Mouse (Mus musculus) adipocyte (in vitro differentiated cells): ENCODE results near the gene Gm7714.
"Not testable (repeated sequence)": the region's sequence is repeated elsewhere in the genome, so short reads cannot be mapped to it uniquely, and the experiment has no call there.

ENCODE experiments used
- DNase-seq: peaks from one replicate; pipeline ENCODE4 v3.0.0-alpha.2; 2016; ENCODE audit warnings: low spot score

The Gm7714 gene

GRCm38 (mm10) chr5:88268619-88269018 lies at the start of gene Gm7714:
Gm7714 (plus strand) TSS chr5:88268919.
- no peak for DNase-seq

DNA sequence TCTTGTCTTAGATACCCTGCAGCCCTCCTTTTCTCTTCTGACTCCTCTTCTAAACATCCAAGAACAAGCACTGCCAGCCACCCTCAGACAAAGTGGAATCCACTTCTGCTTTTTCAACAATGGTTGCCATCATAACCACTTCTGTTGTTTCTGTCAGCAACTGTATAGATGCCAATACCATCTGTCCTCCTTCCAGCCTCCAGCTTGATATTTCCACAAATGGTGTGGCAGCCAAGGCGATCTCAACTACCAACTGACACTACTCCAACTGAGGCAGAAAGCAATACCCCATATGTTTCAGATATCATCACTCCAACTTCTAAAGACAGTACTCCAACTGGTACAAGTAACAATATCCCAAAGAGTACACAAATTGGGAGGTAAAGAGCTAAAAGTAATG lies 12.2 kb upstream of the Gm7714 start:
- no peak for DNase-seq

DNA sequence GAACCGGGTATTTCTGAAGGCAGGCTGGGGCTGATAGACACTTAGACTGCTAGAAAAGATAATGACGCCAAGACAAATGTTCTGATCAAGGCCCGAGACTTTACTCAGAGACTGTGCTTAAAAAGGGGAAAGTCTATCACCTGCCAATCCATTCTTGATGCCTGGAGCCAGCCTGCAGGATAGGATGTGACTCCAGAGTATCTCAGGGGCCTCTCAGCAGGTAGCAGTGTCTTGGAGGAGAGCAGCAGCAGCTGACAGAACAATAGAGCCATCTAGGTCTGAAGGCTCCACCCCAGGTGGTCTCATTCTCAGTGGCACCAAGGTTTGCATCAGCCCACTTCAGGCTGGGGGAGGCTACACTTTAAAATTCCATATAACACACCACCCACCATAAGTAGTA lies 42.6 kb downstream of the Gm7714 start:
- DNase-seq: not testable (repeated sequence)

DNA sequence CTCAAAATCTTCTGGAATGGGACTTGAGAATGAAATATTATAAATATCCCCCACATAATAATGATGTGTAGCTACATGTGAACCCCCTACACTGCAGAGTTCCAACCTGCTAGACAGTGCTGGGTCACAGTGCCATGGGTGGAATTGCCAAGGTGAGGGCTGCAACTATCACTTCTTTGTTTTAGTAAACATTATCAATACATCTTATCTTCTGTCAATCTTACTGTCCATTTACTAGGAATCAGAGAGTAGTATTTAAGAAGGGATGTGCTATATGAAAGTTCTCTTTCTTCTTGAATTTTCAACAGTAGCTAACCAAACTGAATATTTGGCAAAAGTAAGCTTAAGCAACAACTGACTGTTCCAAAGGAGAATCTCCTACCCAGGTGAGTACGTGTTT lies 48.3 kb downstream of the Gm7714 start, which contains the start of gene Prol1:
TSS of gene Prol1 (plus strand) at position 301 of the 400 bp plus-strand sequence.
- no peak for DNase-seq
